Comparison of ENCODE assay signal across 22 mouse cellular contexts in genomic region chr13:103959841-103960240, GRCm38 (mm10). TPM values are rescaled to one million over a fixed set of nuclear protein-coding genes. Genes with fewer than 3 reads are reported as not detected.
DNase-seq lines count a peak whose midpoint lies in the region; ATAC-seq and TF ChIP-seq lines count a peak whose summit lies in the region.
"Had no signal": no experiment of that assay in that cellular context is flagged by ENCODE, and none has a peak within 500 bp of the region (broad histone marks: within the 10 kb centered on the region; RNA-seq: fewer than 3 reads in every experiment).

No protein-coding gene starts in this region.

- DNase-seq in adrenal gland, adult (ENCODE audit: inconsistent age in 2 of 2, low spot score in 1 of 2), result peak; percentile 89 to 92
- no peak for DNase-seq in adrenal gland, postnatal 4 days (ENCODE audit: low spot score in 2 of 2)
- DNase-seq in kidney, postnatal 0 days (ENCODE audit: low spot score), result peak; percentile 64
- DNase-seq in kidney, adult 18-20 months, result no peak
- peak; percentile 79 for DNase-seq in adrenal gland, adult 8-10 months
- peak; percentile 7 for DNase-seq in induced T-regulatory cell, adult 2 months (ENCODE audit: low read depth)
- no peak for DNase-seq in urinary bladder, adult 18-20 months (ENCODE audit: low spot score in 2 of 2)
- DNase-seq in thymus, postnatal 25 days, result no peak
- DNase-seq: cerebellum, adult 9-10 months; embryo, embryonic 11 days; gastrocnemius, adult 2 months; kidney, postnatal 25 days; liver, embryonic 13.5 days; right cerebral cortex, postnatal 4 days; thymus, postnatal 36 days had no signal

- no peak overlapping the region for H3K9ac ChIP-seq in kidney, postnatal 0 days (ENCODE audit: low read depth, low read length)
- H3K9ac ChIP-seq: hindbrain, embryonic 12.5 days; intestine, embryonic 15.5 days; liver, embryonic 13.5 days; lung, embryonic 15.5 days; neural tube, embryonic 12.5 days had no signal

- H3K4me2 ChIP-seq in kidney, postnatal 0 days (ENCODE audit: low read length), result no peak overlapping the region
- H3K4me2 ChIP-seq: hindbrain, embryonic 12.5 days; intestine, embryonic 15.5 days; liver, embryonic 13.5 days; lung, embryonic 15.5 days; midbrain, embryonic 11.5 days; neural tube, embryonic 12.5 days had no signal

- H3K9me3 ChIP-seq in kidney, postnatal 0 days (replicated peaks; ENCODE audit: low read length), result no peaks in the 10 kb centered on the region
- H3K9me3 ChIP-seq: hindbrain, embryonic 12.5 days; intestine, embryonic 15.5 days; liver, embryonic 13.5 days; lung, embryonic 15.5 days; neural tube, embryonic 12.5 days had no signal

- 0 out of 2 replicates have a peak, but pooled peaks cover 3% of the 10 kb centered on the region for H3K4me1 ChIP-seq in kidney, postnatal 0 days (replicated peaks; ENCODE audit: insufficient read depth, low read length)
- H3K4me1 ChIP-seq: hindbrain, embryonic 12.5 days; neural tube, embryonic 12.5 days had no signal

- no peak overlapping the region for H3K4me3 ChIP-seq in kidney, postnatal 0 days (replicated peaks; ENCODE audit: low read depth, low read length)
- H3K4me3 ChIP-seq: gastrocnemius, adult 2 months; hindbrain, embryonic 12.5 days; intestine, embryonic 15.5 days; liver, embryonic 13.5 days; lung, embryonic 15.5 days; neural tube, embryonic 12.5 days had no signal

- 50% methylated on average over 5 of the region's 5 CpGs for WGBS in kidney, postnatal 0 days

- H3K36me3 ChIP-seq in kidney, postnatal 0 days (ENCODE audit: insufficient read depth, low read length), result no peaks in the 10 kb centered on the region
- H3K36me3 ChIP-seq: hindbrain, embryonic 12.5 days; intestine, embryonic 15.5 days; liver, embryonic 13.5 days; lung, embryonic 15.5 days; neural tube, embryonic 12.5 days had no signal

- H3K27me3 ChIP-seq in kidney, postnatal 0 days (ENCODE audit: insufficient read depth, low read length), result no peaks in the 10 kb centered on the region
- H3K27me3 ChIP-seq: hindbrain, embryonic 12.5 days; intestine, embryonic 15.5 days; liver, embryonic 13.5 days; lung, embryonic 15.5 days; neural tube, embryonic 12.5 days had no signal

- no peak for TF ChIP-seq CTCF in kidney, postnatal 0 days (IDR thresholded peaks at IDR 0.05; ENCODE audit: low read depth)

- no peak overlapping the region for H3K27ac ChIP-seq in kidney, postnatal 0 days
- H3K27ac ChIP-seq: gastrocnemius, adult 2 months; hindbrain, embryonic 12.5 days; intestine, embryonic 15.5 days; liver, embryonic 13.5 days; lung, embryonic 15.5 days; macrophage; neural tube, embryonic 12.5 days had no signal

- no peak for ATAC-seq in kidney, postnatal 0 days (replicated peaks; ENCODE audit: low FRiP score, low read depth)
- ATAC-seq: forebrain, embryonic 14.5 days; intestine, embryonic 15.5 days had no signal

RNA-seq across cellular contexts. Expression of gene Erbin, which starts 39.5 kb away (rescaled TPM):
- total RNA-seq in adrenal gland, postnatal 4 days (2021), result 100 to 1,000 TPM; 114 to 128 TPM
- polyA plus RNA-seq in kidney, postnatal 0 days (2015; fragmentation: Nextera tagmentation; extraction: Ambion mirVana), result 24.7 and 25.9 TPM in 2 replicates
- total RNA-seq in adrenal gland, adult 8-10 months (2022), result 100 to 1,000 TPM in 2 of 4 experiments, 10 to 100 TPM in 2; 88.7 to 123 (median 108) TPM

Comparison
In these comparisons a context has a peak if more than half of its experiments do, and no peak if none do; other contexts are left out.
1. DNase-seq: peak in adrenal gland, adult (2 of 2), kidney, postnatal 0 days (single experiment), adrenal gland, adult 8-10 months (single experiment) and induced T-regulatory cell, adult 2 months (single experiment); none in adrenal gland, postnatal 4 days (0 of 2), kidney, adult 18-20 months (single experiment), urinary bladder, adult 18-20 months (0 of 2) and thymus, postnatal 25 days (single experiment).